Mouse (Mus musculus): ENCODE data around the gene Gm7029. TPM values are rescaled to one million over a fixed set of nuclear protein-coding genes. Genes with fewer than 3 reads are reported as not detected.
"Not testable (repeated sequence)": the region's sequence is repeated elsewhere in the genome, so short reads cannot be mapped to it uniquely, and the experiment has no call there.

Gene Gm7029
- polyA plus RNA-seq, 1 experiment from 2014 or later, result not detected

DNA sequence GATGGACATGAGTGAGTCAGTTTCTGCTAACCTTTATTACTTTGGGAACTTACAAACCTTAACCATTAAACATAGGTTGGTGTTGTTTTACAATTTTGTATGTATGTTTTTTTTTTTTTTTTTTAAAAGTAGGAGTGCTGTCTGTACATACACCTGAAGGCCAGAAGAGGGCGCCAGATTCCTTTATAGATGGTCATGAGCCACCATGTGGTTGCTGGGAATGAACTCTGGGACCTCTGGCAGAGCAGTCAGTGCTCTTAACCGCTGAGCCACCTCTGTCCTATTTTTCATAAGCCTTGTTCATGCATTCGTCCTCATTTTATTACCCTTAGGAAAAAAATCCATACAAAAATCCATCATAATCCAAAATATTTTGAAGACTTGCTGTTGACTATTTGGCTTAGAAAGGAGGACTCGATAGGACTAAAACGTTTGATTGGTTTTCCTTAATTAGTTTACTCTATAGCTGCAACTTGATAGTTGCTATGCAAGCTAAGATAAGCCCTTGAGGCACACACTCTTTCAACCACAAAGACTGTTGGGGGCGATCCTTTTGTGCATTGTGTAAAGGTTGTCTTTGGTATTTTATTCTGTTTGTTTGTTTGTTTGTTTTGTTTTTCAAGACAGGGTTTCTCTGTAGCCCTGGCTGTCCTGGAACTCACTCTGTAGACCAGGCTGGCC is 23.6 kb downstream of the Gm7029 start:
- no peaks in the 10 kb centered on the region for H3K36me3 ChIP-seq
- H3K27ac ChIP-seq, result no peak overlapping the region
- no peak overlapping the region for H3K4me2 ChIP-seq (replicated peaks)
- 44% methylated on average over 6 of the region's 6 CpGs for WGBS
- H3K27me3 ChIP-seq (replicated peaks), result no peaks in the 10 kb centered on the region
- H3K9ac ChIP-seq, result no peak overlapping the region
- H3K9me3 ChIP-seq, result no peaks in the 10 kb centered on the region
- no peak for ATAC-seq (ENCODE audit: low FRiP score, low read depth)
- H3K4me1 ChIP-seq, result no peaks in the 10 kb centered on the region
- no peak overlapping the region for H3K4me3 ChIP-seq

DNA sequence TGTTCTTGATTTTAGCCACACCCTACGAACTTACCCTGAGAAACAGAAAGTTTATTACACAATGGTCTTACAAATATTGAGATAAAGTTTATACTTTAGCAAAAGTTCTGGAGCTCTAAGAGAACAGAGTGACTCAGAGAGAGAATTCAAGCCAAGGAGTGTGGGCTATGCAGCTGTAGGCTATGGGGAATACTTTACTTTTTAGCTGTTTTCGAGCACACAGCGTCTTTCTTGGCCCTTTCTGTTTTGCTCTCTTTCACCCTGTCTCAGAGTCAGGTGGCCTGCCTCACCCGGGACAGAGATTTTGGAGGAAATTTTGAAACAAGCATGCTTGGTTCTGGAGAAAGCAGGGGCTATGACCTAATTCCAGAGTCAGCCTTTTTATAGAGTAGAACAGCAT is 24.6 kb downstream of the Gm7029 start:
- 91% methylated on average over 4 of the region's 4 CpGs for WGBS
- H3K27me3 ChIP-seq (replicated peaks); H3K4me2 ChIP-seq (replicated peaks); H3K4me1 ChIP-seq; H3K36me3 ChIP-seq; H3K9me3 ChIP-seq; H3K4me3 ChIP-seq; H3K27ac ChIP-seq; ATAC-seq (ENCODE audit: low FRiP score, low read depth); H3K9ac ChIP-seq: not testable (repeated sequence)

DNA sequence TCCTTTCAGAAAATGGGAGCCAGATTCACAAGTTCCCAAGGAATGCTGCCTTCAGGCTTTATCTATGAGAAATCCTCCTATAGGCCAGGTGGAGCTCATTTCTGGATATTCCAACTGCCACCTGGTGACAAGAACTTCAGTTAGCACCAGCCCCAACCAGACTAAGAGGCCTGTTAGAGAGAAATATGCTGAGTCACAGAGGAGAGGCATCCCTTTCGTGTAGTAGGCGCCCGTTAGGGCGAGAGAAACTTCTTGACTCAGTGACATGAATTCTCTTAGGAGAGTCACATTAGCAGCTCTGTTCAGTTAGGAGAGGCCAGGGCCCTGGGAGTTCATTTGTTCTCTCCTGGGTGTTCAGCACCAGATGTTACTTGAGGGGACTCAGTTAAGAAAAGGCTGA is 26.0 kb downstream of the Gm7029 start:
- Histone ChIP-seq H3K4me1 (no peaks in the 10 kb centered on the region), H3K9ac (no peak overlapping the region), H3K4me2 (replicated peaks) (no peak overlapping the region), H3K27ac (no peak overlapping the region), H3K27me3 (replicated peaks) (no peaks in the 10 kb centered on the region), H3K4me3 (no peak overlapping the region), H3K36me3 (no peaks in the 10 kb centered on the region), H3K9me3 (no peaks in the 10 kb centered on the region)
- 88% methylated on average over 4 of the region's 4 CpGs for WGBS
- ATAC-seq (ENCODE audit: low FRiP score, low read depth), result no peak

DNA sequence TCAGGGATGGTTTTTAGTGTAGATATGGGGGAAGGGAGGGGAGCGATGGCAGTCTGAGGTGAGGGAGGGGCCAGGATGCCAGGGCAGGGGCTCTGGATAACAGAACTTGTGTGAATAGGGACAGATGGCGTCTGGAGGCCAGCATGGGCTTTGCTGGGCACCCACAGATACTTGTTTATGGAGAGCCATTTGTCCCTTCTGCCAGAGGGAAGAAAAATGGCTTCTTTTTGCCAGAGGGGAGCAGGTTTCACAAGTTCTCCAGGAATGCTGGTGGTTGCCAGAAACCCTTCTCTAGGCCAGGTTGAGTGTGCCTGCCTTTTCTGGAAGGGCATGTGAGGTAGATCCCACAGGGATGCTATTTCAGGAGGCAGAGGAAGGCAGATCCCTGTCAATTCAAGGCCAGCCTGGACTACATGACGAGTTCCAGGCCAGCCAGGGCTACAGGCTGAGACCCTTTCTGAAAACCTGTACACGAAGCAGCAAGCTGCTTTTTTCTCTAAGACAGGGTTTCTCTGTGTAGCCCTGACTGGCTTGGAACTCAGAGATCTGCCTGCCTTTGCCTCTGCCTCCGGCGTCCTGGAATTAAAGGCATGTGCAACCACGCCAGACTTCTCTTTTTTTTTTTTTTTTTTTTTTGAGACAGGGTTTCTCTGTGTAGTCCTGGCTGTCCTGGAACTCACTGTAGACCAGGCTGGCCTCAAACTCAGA is 26.8 kb downstream of the Gm7029 start:
- H3K9me3 ChIP-seq, result no peaks in the 10 kb centered on the region
- no peak for ATAC-seq (ENCODE audit: low FRiP score, low read depth)
- H3K4me3 ChIP-seq, result no peak overlapping the region
- H3K27ac ChIP-seq, result no peak overlapping the region
- no peaks in the 10 kb centered on the region for H3K4me1 ChIP-seq
- H3K4me2 ChIP-seq (replicated peaks), result no peak overlapping the region
- no peak overlapping the region for H3K9ac ChIP-seq
- no peaks in the 10 kb centered on the region for H3K27me3 ChIP-seq (replicated peaks)
- H3K36me3 ChIP-seq, result no peaks in the 10 kb centered on the region
- WGBS, result 76% methylated on average over 7 of the region's 7 CpGs

DNA sequence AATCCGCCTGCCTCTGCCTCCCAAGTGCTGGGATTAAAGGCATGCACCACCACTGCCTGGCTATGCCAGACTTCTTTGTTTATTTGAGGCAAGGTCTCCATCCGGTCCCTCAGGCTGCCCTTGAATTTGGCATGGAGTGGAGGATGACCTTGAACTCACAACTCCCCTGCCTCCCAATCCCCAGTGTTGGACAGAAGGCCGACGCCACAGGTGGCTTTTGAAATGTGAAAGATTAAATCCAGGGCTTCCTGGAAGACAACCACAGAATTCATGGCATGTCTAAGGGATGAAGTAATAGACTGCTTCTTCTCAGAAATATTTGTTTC is 27.3 kb downstream of the Gm7029 start:
- 90% methylated on average over 4 of the region's 4 CpGs for WGBS

DNA sequence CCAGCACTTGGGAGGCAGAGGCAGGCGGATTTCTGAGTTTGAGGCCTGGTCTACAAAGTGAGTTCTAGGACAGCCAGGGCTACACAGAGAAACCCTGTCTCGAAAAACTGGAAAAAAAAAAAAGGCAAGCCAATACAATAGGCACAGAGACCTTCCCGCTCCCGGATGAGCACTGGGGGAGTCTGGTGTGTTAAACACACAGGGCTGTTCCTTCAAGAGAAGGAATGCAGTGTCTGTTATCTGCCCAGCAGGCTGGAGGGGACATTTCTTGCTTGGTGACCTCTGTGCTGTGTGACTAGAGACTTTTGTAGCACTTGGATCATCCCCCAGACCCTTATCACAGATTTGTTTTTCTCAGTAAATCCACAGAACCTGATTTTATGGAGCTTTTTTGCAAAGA is 28.0 kb downstream of the Gm7029 start:
- H3K4me1 ChIP-seq, result no peaks in the 10 kb centered on the region
- H3K9ac ChIP-seq, result no peak overlapping the region
- H3K27me3 ChIP-seq (replicated peaks), result no peaks in the 10 kb centered on the region
- ATAC-seq (ENCODE audit: low FRiP score, low read depth), result no peak
- H3K4me2 ChIP-seq (replicated peaks), result no peak overlapping the region
- H3K9me3 ChIP-seq, result no peaks in the 10 kb centered on the region
- H3K4me3 ChIP-seq, result no peak overlapping the region
- H3K36me3 ChIP-seq, result no peaks in the 10 kb centered on the region
- H3K27ac ChIP-seq, result no peak overlapping the region
- 54% methylated on average over 4 of the region's 4 CpGs for WGBS

More for the DNA sequence above, 27.3 kb downstream of the Gm7029 start:
- Histone ChIP-seq H3K9me3 (no peaks in the 10 kb centered on the region), H3K4me3 (no peak overlapping the region), H3K4me2 (replicated peaks) (no peak overlapping the region), H3K27ac (no peak overlapping the region), H3K36me3 (no peaks in the 10 kb centered on the region), H3K27me3 (replicated peaks) (no peaks in the 10 kb centered on the region), H3K4me1 (no peaks in the 10 kb centered on the region), H3K9ac (no peak overlapping the region)
- no peak for ATAC-seq (ENCODE audit: low FRiP score, low read depth)

DNA sequence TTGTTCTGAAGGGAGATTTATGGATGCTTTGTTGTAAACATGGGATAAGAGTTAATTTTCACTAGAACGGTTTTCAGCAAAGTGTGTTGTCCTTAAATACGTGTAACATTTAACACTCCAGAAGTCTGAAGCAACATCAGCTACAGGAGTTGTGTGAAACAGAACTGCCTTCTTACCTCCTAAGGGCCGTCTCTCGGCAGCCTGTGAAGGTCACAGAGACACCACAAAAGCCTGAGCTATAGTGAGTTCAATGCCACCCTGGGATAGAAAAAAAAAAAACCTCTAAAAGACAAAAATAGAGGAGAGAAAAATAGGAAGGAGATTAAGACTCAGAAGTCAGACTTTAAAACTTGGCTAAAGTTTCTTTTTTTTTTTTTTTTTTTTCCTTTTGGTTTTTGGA is 28.4 kb downstream of the Gm7029 start:
- 46% methylated on average over 4 of the region's 4 CpGs for WGBS
- no peak overlapping the region for H3K4me2 ChIP-seq (replicated peaks)
- H3K36me3 ChIP-seq, result no peaks in the 10 kb centered on the region
- H3K27ac ChIP-seq, result no peak overlapping the region
- no peak for ATAC-seq (ENCODE audit: low FRiP score, low read depth)
- H3K27me3 ChIP-seq (replicated peaks), result no peaks in the 10 kb centered on the region
- H3K9me3 ChIP-seq, result no peaks in the 10 kb centered on the region
- no peak overlapping the region for H3K4me3 ChIP-seq
- no peak overlapping the region for H3K9ac ChIP-seq
- H3K4me1 ChIP-seq, result no peaks in the 10 kb centered on the region

DNA sequence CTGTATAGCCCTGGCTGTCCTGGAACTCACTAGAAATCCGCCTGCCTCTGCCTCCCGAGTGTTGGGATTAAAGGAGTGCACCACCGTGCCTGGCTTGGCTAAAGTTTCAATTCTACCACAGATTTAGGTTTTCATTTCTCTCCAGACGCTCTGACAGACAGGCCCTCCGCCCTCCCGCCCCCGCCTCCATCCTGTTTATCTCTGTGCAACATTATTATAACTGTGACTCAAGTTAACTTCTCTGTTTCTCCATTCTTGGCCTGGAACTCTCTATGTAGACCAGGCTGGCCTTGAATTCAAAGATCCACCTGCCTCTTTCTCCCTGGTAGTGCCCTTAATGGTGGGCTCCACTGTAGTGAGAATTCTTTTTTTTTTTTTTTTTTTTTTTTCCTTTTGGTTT is 28.9 kb downstream of the Gm7029 start:
- Histone ChIP-seq H3K9ac (no peak overlapping the region), H3K4me2 (replicated peaks) (no peak overlapping the region), H3K27me3 (replicated peaks) (no peaks in the 10 kb centered on the region), H3K4me1 (no peaks in the 10 kb centered on the region), H3K36me3 (no peaks in the 10 kb centered on the region), H3K9me3 (no peaks in the 10 kb centered on the region), H3K4me3 (no peak overlapping the region), H3K27ac (no peak overlapping the region)
- WGBS, result 87% methylated on average over 7 of the region's 7 CpGs
- ATAC-seq (ENCODE audit: low FRiP score, low read depth), result no peak

DNA sequence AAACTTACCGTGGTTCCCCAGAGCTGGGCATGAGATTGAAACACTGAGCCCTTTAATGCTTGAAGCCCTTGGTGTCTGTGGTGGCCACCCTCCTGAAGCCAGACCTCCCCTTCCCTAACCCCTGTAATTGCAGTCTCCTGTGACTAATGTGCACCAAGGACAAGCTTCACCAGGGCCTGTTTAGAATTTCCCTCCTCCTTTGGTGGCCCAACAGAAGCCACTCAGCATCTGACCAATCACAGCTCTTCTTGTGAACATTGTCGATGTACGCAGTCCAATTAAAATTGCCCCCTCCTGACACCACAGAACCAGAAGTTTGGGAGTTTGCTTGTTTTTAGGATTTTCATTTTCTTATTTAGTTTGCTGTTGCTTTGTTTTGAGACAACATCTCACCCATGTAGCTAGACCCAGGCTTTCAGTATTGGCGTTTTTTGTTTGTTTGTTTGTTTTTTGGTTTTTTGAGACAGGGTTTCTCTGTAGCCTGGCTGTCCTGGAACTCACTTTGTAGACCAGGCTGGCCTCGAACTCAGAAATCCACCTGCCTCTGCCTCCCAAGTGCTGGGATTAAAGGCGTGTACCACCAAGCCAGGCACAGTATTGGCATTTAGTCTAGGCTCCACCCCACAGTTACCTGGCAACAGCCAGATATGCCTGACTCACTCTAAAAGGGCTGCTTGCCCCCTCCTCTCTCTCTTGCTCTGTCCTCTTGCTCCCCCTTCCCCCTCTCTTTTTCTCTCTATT is 30.4 kb downstream of the Gm7029 start:
- H3K27me3 ChIP-seq (replicated peaks); H3K9me3 ChIP-seq; H3K36me3 ChIP-seq; H3K4me3 ChIP-seq; ATAC-seq (ENCODE audit: low FRiP score, low read depth); H3K9ac ChIP-seq; H3K27ac ChIP-seq; H3K4me2 ChIP-seq (replicated peaks): not testable (repeated sequence)
- 67% methylated on average over 6 of the region's 6 CpGs for WGBS
- peaks cover 11% of the 10 kb centered on the region for H3K4me1 ChIP-seq

DNA sequence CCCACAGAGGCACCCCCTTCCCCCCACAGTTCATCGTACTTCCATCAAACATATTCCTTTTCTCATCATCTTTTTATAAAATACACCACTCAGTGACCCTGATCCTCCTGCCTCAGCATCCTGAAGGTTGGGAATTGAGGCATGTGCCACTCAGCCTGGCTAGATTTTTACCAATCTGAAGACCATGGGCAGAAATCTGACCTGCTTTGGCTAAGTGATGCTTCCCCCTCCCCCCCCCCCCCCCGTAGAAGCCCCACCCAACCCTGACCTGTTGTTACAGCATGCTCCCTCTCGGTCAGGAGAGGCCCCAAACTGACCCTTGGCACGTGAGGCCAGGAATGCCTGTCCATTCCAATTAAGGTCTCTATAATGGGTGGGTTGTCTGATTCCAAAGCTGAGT is 31.2 kb downstream of the Gm7029 start, which contains the start of gene Platr17:
Platr17 (plus strand) TSS at position 301 of the 400 bp plus-strand sequence.
- 23% methylated on average over 3 of the region's 4 CpGs for WGBS
- not testable (repeated sequence) for H3K9ac ChIP-seq; H3K36me3 ChIP-seq; H3K4me2 ChIP-seq (replicated peaks); H3K4me3 ChIP-seq; H3K27me3 ChIP-seq (replicated peaks); H3K27ac ChIP-seq; ATAC-seq (ENCODE audit: low FRiP score, low read depth); H3K9me3 ChIP-seq
- peaks cover 13% of the 10 kb centered on the region for H3K4me1 ChIP-seq

DNA sequence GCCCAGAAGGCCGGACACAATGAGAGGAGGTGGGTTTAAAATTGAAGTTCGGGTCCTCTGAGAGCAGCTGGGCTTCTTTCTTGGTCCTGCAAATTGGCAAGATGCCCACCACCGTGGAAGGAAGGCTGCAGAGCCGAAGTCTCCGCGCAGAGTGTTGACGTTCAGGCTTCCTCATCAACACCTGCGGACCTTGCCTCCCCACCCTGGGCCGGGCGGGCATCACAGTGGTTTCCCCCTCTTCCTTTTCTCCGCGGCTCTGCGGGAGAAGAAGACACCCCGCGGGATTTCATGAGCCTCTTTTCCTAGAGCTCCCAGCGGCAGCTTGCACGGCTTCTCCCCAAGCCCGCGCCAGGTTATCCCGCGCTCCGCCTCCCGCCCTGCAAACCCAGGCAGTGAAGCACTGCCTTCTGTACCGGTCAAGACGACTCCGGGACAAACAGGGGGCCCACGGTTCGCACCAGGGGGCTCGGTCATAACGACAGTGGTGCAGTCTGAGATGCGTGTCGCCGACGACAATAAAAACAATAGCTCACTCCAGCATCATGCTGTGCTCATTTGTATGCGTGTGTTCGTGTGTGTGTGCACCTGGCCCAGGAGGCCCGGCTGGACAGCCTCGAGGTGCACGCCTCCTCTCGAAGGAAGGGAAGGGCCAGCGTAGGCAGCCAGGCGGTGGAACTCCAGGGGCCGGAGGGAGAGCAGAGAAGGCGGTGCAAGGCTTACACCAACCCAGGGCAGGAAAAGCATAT is 34.9 kb downstream of the Gm7029 start:
- Histone ChIP-seq H3K4me3 (peak overlapping the region; percentile 84), H3K9me3 (no peaks in the 10 kb centered on the region), H3K4me2 (replicated peaks) (peak overlapping the region; percentile 96), H3K36me3 (peaks cover 30% of the 10 kb centered on the region), H3K9ac (peak overlapping the region; percentile 72), H3K27me3 (replicated peaks) (no peaks in the 10 kb centered on the region), H3K4me1 (peaks cover 22% of the 10 kb centered on the region), H3K27ac (peak overlapping the region; percentile 57)
- ATAC-seq (ENCODE audit: low FRiP score, low read depth), result peak; percentile 60
- under 1% methylated on average over 43 of the region's 44 CpGs for WGBS

Measured in neural tube, embryonic 12.5 days (tissue).